Mouse (Mus musculus): ENCODE results near the gene Lamtor1. TPM values are rescaled to one million over a fixed set of nuclear protein-coding genes. Genes with fewer than 3 reads are reported as not detected.

Lamtor1 gene
- total and polyA plus RNA-seq, 2 experiments from 2014 or later = 126 to 149 TPM

- TF ChIP-seq CTCF (IDR thresholded peaks at IDR 0.05; ENCODE audit: low read depth) (no peak), EP300 (IDR thresholded peaks at IDR 0.05; ENCODE audit: low read depth) (no peak)
- Histone ChIP-seq H3K4me2 (ENCODE audit: low read depth, low read length) (no peak within 1 kb of the TSS), H3K9me3 (replicated peaks; ENCODE audit: control insufficient read depth, low read length) (no peaks in the 10 kb centered on the region), H3K36me3 (replicated peaks; ENCODE audit: control insufficient read depth, insufficient read depth, low read length) (no peaks in the 10 kb centered on the region), H3K9ac (replicated peaks; ENCODE audit: low read depth, low read length) (no peak within 1 kb of the TSS), H3K4me3 (ENCODE audit: low read depth, low read length) (no peak within 1 kb of the TSS), H3K4me1 (ENCODE audit: control insufficient read depth, insufficient read depth) (0 out of 2 replicates have a peak, but pooled peaks cover 5% of the 10 kb centered on the region), H3K27ac (ENCODE audit: low read depth) (no peak within 1 kb of the TSS), H3K27me3 (ENCODE audit: control insufficient read depth, insufficient read depth, low read length) (no peaks in the 10 kb centered on the region)
- DNase-seq (ENCODE audit: low spot score) (no peak), ATAC-seq (ENCODE audit: insufficient read depth, low read depth) (no peak)
- 66% methylated on average over 3 of the region's 3 CpGs for whole genome bisulfite sequencing
Measured at GRCm38 (mm10) chr7:101863415-101863814, 42.3 kb upstream of the Lamtor1 start, which contains the start of gene Anapc15. Gene Anapc15 (plus strand): TSS chr7:101863715.

DNA sequence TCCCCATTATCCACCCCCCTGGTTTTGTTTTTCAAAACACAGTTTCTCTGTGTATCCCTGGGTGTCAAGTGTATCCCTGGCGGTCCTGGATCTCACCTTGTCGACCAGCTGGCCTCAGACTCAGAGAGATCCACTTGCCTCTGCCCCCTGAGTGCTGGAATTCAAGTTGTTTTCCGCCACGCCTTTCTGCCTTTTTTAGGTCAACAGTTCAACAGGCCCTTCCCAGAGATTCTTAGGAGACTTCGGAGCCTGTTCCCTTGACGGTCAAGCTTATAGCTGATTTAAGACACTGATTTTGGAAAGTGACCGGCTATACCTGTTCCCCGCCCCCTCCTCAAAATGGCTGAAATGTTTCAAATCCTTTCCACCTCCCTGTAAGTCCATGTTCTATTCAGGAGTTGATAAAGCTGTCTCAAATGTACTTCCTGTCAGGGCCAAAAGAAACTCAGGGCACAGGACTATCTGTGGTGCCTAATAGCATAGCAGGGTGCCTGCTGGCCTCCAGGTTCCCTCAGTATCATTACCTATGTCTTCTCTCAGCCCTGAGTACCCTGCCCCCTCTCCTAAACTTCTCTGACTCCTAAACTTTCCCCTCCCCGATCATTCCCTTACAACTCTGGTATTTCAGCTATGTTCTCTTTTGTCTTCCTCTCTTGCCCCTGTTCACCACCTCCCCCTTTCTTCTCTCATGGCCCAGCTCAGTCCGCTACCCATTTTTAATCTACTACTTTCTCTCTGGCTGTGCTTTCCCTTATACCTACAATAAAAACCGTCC, 39.0 kb upstream of the Lamtor1 start:
- H3K27ac ChIP-seq (ENCODE audit: low read depth) = no peak overlapping the region
- H3K36me3 ChIP-seq (replicated peaks; ENCODE audit: control insufficient read depth, insufficient read depth, low read length) = no peaks in the 10 kb centered on the region
- no peak overlapping the region for H3K9ac ChIP-seq (replicated peaks; ENCODE audit: low read depth, low read length)
- no peak overlapping the region for H3K4me3 ChIP-seq (ENCODE audit: low read depth, low read length)
- DNase-seq (ENCODE audit: low spot score) = no peak
- H3K4me2 ChIP-seq (ENCODE audit: low read depth, low read length) = no peak overlapping the region
- no peaks in the 10 kb centered on the region for H3K27me3 ChIP-seq (ENCODE audit: control insufficient read depth, insufficient read depth, low read length)
- 80% methylated on average over 11 of the region's 11 CpGs for WGBS
- 0 out of 2 replicates have a peak, but pooled peaks cover 14% of the 10 kb centered on the region for H3K4me1 ChIP-seq (ENCODE audit: control insufficient read depth, insufficient read depth)
- ATAC-seq (ENCODE audit: insufficient read depth, low read depth) = no peak
- H3K9me3 ChIP-seq (replicated peaks; ENCODE audit: control insufficient read depth, low read length) = no peaks in the 10 kb centered on the region
- TF ChIP-seq EP300 (IDR thresholded peaks at IDR 0.05; ENCODE audit: low read depth) (no peak), CTCF (IDR thresholded peaks at IDR 0.05; ENCODE audit: low read depth) (no peak)

DNA sequence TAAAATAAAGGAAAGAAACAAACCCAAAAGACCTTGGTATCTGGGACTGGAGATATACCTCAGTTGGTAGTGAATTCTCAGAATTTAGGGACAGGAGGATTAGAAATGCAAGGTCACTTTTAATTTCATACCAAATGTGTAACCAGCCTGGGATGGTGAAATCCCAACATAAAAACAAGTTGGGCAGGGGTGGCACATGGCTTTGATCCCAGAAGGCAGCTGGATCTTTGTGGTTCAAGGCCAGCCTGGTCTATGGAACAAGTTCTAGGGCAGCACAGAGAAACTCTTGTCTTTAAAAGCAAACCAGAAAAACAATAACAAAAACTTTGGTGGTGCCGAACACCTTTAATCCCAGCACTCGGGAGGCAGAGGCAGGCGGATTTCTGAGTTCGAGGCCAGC, 38.2 kb upstream of the Lamtor1 start:
- Histone ChIP-seq H3K36me3 (replicated peaks; ENCODE audit: control insufficient read depth, insufficient read depth, low read length) (no peaks in the 10 kb centered on the region), H3K4me2 (ENCODE audit: low read depth, low read length) (no peak overlapping the region), H3K4me1 (ENCODE audit: control insufficient read depth, insufficient read depth) (0 out of 2 replicates have a peak, but pooled peaks cover 14% of the 10 kb centered on the region), H3K9me3 (replicated peaks; ENCODE audit: control insufficient read depth, low read length) (no peaks in the 10 kb centered on the region), H3K27me3 (ENCODE audit: control insufficient read depth, insufficient read depth, low read length) (no peaks in the 10 kb centered on the region), H3K9ac (replicated peaks; ENCODE audit: low read depth, low read length) (no peak overlapping the region), H3K4me3 (ENCODE audit: low read depth, low read length) (no peak overlapping the region), H3K27ac (ENCODE audit: low read depth) (no peak overlapping the region)
- WGBS = 90% methylated on average over 4 of the region's 4 CpGs
- TF ChIP-seq EP300 (IDR thresholded peaks at IDR 0.05; ENCODE audit: low read depth) (no peak), CTCF (IDR thresholded peaks at IDR 0.05; ENCODE audit: low read depth) (no peak)
- no peak for DNase-seq (ENCODE audit: low spot score)
- ATAC-seq (ENCODE audit: insufficient read depth, low read depth) = no peak

DNA sequence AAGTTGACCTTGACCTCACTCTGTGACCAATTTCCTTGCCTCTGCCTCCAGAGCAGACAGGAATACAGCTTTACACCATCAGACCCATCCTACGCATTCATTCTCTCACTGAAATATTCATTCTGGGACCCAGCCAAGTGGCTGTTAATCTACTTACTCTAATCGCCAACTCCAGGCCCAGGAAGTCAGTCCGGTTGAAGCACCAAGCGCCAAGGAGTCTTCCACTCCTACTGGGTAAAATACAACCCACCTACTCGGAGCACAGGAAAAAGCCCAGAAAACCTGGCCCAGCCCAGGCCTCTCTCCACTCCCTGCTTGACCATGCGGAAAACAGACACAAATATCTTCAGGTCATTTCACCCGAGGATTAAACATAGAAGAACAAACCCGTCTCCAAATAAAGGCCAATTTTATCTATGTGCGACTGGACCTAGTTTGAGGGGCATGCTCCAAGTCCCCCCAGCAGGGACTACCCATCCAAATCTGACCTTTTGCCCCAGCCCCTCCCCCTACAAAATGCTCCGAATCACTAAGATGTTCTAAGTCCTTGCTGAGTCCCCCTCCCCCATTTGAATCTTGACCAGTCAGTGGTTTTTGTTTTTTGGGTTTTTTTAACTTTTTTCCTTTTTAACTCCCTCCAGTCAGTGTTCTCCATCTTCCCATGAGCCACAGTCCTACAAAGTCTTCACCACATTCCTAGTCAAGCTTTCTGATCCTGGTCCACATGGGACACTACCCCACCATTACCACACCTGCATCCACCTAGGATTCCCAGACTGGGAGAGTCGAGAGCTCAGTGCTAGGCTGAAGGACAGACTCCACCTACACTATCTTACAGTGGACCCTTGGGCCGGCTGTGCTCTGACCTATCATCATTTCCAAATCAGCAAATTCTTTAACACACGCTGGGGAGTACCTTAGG, 37.2 kb upstream of the Lamtor1 start:
- H3K9ac ChIP-seq (replicated peaks; ENCODE audit: low read depth, low read length) = no peak overlapping the region
- 0 out of 2 replicates have a peak overlapping the region, but pooled peaks have one; percentile 6 for H3K27ac ChIP-seq (ENCODE audit: low read depth)
- DNase-seq (ENCODE audit: low spot score) = no peak
- no peak for TF ChIP-seq CTCF (IDR thresholded peaks at IDR 0.05; ENCODE audit: low read depth)
- no peak for TF ChIP-seq EP300 (IDR thresholded peaks at IDR 0.05; ENCODE audit: low read depth)
- no peaks in the 10 kb centered on the region for H3K27me3 ChIP-seq (ENCODE audit: control insufficient read depth, insufficient read depth, low read length)
- no peaks in the 10 kb centered on the region for H3K36me3 ChIP-seq (replicated peaks; ENCODE audit: control insufficient read depth, insufficient read depth, low read length)
- H3K4me3 ChIP-seq (ENCODE audit: low read depth, low read length) = no peak overlapping the region
- ATAC-seq (ENCODE audit: insufficient read depth, low read depth) = no peak
- H3K9me3 ChIP-seq (replicated peaks; ENCODE audit: control insufficient read depth, low read length) = no peaks in the 10 kb centered on the region
- H3K4me2 ChIP-seq (ENCODE audit: low read depth, low read length) = no peak overlapping the region
- 49% methylated on average over 13 of the region's 13 CpGs for WGBS
- H3K4me1 ChIP-seq (ENCODE audit: control insufficient read depth, insufficient read depth) = 0 out of 2 replicates have a peak, but pooled peaks cover 14% of the 10 kb centered on the region

DNA sequence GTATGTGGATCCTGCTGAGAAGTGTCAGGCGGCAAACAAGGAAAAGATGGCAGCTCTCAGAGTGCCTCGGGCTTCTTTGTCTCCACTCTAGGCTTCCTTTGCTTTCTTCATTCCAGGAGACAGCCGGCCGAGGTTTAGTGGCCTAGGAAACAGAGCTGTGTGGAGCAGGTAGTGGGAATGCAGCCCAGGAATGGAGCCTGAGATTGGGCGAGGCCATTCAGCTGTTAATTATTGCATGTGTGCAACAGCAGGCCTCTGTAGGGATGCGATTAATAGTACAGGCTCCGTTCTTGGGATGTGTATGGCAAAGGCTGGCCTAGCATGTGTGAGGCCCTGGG, 36.6 kb upstream of the Lamtor1 start:
- H3K27me3 ChIP-seq (ENCODE audit: control insufficient read depth, insufficient read depth, low read length) = no peaks in the 10 kb centered on the region
- H3K4me3 ChIP-seq (ENCODE audit: low read depth, low read length) = no peak overlapping the region
- 0 out of 2 replicates have a peak, but pooled peaks cover 14% of the 10 kb centered on the region for H3K4me1 ChIP-seq (ENCODE audit: control insufficient read depth, insufficient read depth)
- H3K4me2 ChIP-seq (ENCODE audit: low read depth, low read length) = no peak overlapping the region
- no peak overlapping the region for H3K27ac ChIP-seq (ENCODE audit: low read depth)
- DNase-seq (ENCODE audit: low spot score) = no peak
- no peaks in the 10 kb centered on the region for H3K9me3 ChIP-seq (replicated peaks; ENCODE audit: control insufficient read depth, low read length)
- no peak for ATAC-seq (ENCODE audit: insufficient read depth, low read depth)
- TF ChIP-seq CTCF (IDR thresholded peaks at IDR 0.05; ENCODE audit: low read depth) (no peak), EP300 (IDR thresholded peaks at IDR 0.05; ENCODE audit: low read depth) (no peak)
- WGBS = 77% methylated on average over 7 of the region's 7 CpGs
- no peak overlapping the region for H3K9ac ChIP-seq (replicated peaks; ENCODE audit: low read depth, low read length)
- no peaks in the 10 kb centered on the region for H3K36me3 ChIP-seq (replicated peaks; ENCODE audit: control insufficient read depth, insufficient read depth, low read length)
